Mouse (Mus musculus) liver, embryonic 11.5 days (tissue): ENCODE data around the gene Olfr945. TPM values are rescaled to one million over a fixed set of nuclear protein-coding genes. Genes with fewer than 3 reads are reported as not detected.

Source experiments
- ATAC-seq: fragments of 200-750 bp; cut with Nextera tagmentation; replicated peaks from 2 replicates; pipeline ENCODE4 v1.8.0; 2017; ENCODE audit warnings: moderate number of reproducible peaks, mild to moderate bottlenecking, moderate TSS enrichment, moderate library complexity; ENCODE audit not compliant: low FRiP score
- DNase-seq: peaks from one replicate; pipeline ENCODE4 v3.0.0-alpha.2; 2017; ENCODE audit warnings: low spot score
- H3K27ac ChIP-seq: fragments of 300-500 bp; sonication (generic); 2 replicates; pipeline ENCODE4 v1.5.1; 2014; ENCODE audit warnings: mild to moderate bottlenecking, low read depth, low read length, control low read depth
- H3K27me3 ChIP-seq: fragments of 300-500 bp; sonication (generic); replicated peaks from 2 replicates; pipeline ENCODE4 v1.6.1; 2014; ENCODE audit warnings: low read length, mixed read lengths; ENCODE audit not compliant: control insufficient read depth, insufficient read depth
- H3K36me3 ChIP-seq: fragments of 300-500 bp; sonication (generic); 2 replicates; pipeline ENCODE4 v1.6.1; 2014; ENCODE audit warnings: mild to moderate bottlenecking, low read length, moderate library complexity, mixed read lengths; ENCODE audit not compliant: control insufficient read depth, insufficient read depth
- H3K4me1 ChIP-seq: fragments of 300-500 bp; sonication (generic); replicated peaks from 2 replicates; pipeline ENCODE4 v1.6.1; 2014; ENCODE audit warnings: low read length, mixed read lengths; ENCODE audit not compliant: control insufficient read depth, insufficient read depth
- H3K4me2 ChIP-seq: fragments of 300-500 bp; sonication (generic); 2 replicates; pipeline ENCODE4 v1.6.1; 2014; ENCODE audit warnings: mild to moderate bottlenecking, control low read depth, moderate library complexity
- H3K4me3 ChIP-seq: fragments of 300-500 bp; sonication (generic); 2 replicates; pipeline ENCODE4 v1.5.1; 2014; ENCODE audit warnings: low read depth, low read length, control low read depth
- H3K9ac ChIP-seq: fragments of 300-500 bp; sonication (generic); 2 replicates; pipeline ENCODE4 v1.6.1; 2014; ENCODE audit warnings: low read depth, low read length, control low read depth
- H3K9me3 ChIP-seq: fragments of 300-500 bp; sonication (generic); 2 replicates; pipeline ENCODE4 v1.6.1; 2016; ENCODE audit warnings: low read length, inconsistent platforms, mixed read lengths; ENCODE audit not compliant: control insufficient read depth
- WGBS: fragments of 180-500 bp; shearing (Covaris S2); extraction: QIAGEN DNeasy Blood & Tissue Kit; methylation state at CpG from one replicate; pipeline ENCODE4 v1.1.7; 2014; 5-methylcytosine and 5-hydroxymethylcytosine counted together
- polyA plus RNA-seq: library from polyadenylated mRNA; unstranded; fragments of >200 nt; fragmentation: Nextera tagmentation; extraction: Ambion mirVana; gene quantifications from 2 replicates; pipeline ENCODE4 v1.2.1, GENCODE M21; 2014

The Olfr945 gene
- not detected in 2 replicates for polyA plus RNA-seq

- WGBS: 96% methylated on average over 3 of the region's 3 CpGs
Observed at GRCm38 (mm10) chr9:39276718-39277117, at the start of gene Olfr945. Olfr945 (minus strand) TSS chr9:39276818.

GRCm38 (mm10) chr9:39325945-39326344, 49.3 kb upstream of the Olfr945 start, which contains the start of gene Olfr948:
Olfr948 (minus strand) TSS chr9:39326045.
- no peaks in the 10 kb centered on the region; the same call in 1 of the 2 replicates for H3K9me3 ChIP-seq
- no peak for ATAC-seq

More at GRCm38 (mm10) chr9:39276718-39277117, at the start of gene Olfr945:
- no peak within 1 kb of the TSS for H3K27ac ChIP-seq
- H3K4me2 ChIP-seq: no peak within 1 kb of the TSS
- no peaks in the 10 kb centered on the region for H3K9me3 ChIP-seq
- DNase-seq (no peak), ATAC-seq (no peak)
- no peaks in the 10 kb centered on the region for H3K4me1 ChIP-seq
- H3K36me3 ChIP-seq: no peaks in the 10 kb centered on the region
- H3K9ac ChIP-seq: no peak within 1 kb of the TSS
- no peaks in the 10 kb centered on the region for H3K27me3 ChIP-seq
- no peak within 1 kb of the TSS for H3K4me3 ChIP-seq

GRCm38 (mm10) chr9:39287136-39287535, 10.5 kb upstream of the Olfr945 start:
- ATAC-seq: no peak
- Histone ChIP-seq H3K4me3 (no peak overlapping the region), H3K36me3 (no peaks in the 10 kb centered on the region), H3K27ac (no peak overlapping the region), H3K9ac (no peak overlapping the region), H3K4me2 (no peak overlapping the region), H3K9me3 (no peaks in the 10 kb centered on the region), H3K4me1 (no peaks in the 10 kb centered on the region), H3K27me3 (no peaks in the 10 kb centered on the region)
- no peak for DNase-seq
- WGBS: 74% methylated on average over 2 of the region's 2 CpGs

More at GRCm38 (mm10) chr9:39325945-39326344, 49.3 kb upstream of the Olfr945 start, which contains the start of gene Olfr948:
- Histone ChIP-seq H3K27me3 (no peaks in the 10 kb centered on the region), H3K4me1 (no peaks in the 10 kb centered on the region), H3K4me2 (no peak within 1 kb of the TSS), H3K4me3 (no peak within 1 kb of the TSS), H3K36me3 (no peaks in the 10 kb centered on the region), H3K9ac (no peak within 1 kb of the TSS), H3K27ac (no peak within 1 kb of the TSS)
- DNase-seq: no peak

GRCm38 (mm10) chr9:39249894-39250293, 26.7 kb downstream of the Olfr945 start, which contains the start of gene Olfr1537:
Olfr1537 (minus strand) TSS chr9:39249994.
- H3K9me3 ChIP-seq: no peaks in the 10 kb centered on the region
- H3K36me3 ChIP-seq: no peaks in the 10 kb centered on the region
- no peaks in the 10 kb centered on the region for H3K4me1 ChIP-seq
- no peak within 1 kb of the TSS for H3K4me3 ChIP-seq
- H3K27ac ChIP-seq: no peak within 1 kb of the TSS
- no peaks in the 10 kb centered on the region for H3K27me3 ChIP-seq
- ATAC-seq (no peak), DNase-seq (no peak)
- no peak within 1 kb of the TSS for H3K4me2 ChIP-seq
- H3K9ac ChIP-seq: no peak within 1 kb of the TSS
- WGBS: 82% methylated on average over 1 of the region's 1 CpGs

Other genes starting within 250 kb of the Olfr945 start
- not detected in 2 replicates for gene Olfr937, start 211.9 kb downstream of the Olfr945 start, polyA plus RNA-seq
- not detected in 2 replicates for gene Olfr938, start 197.9 kb downstream of the Olfr945 start, polyA plus RNA-seq
- not detected in 2 replicates for gene Olfr27, start 148.7 kb downstream of the Olfr945 start, polyA plus RNA-seq
- gene Olfr943, start 110.5 kb downstream of the Olfr945 start, polyA plus RNA-seq: not detected in 2 replicates
- gene Olfr944, start 74.9 kb downstream of the Olfr945 start, polyA plus RNA-seq: not detected in 2 replicates
- gene Olfr1537, start 26.8 kb downstream of the Olfr945 start, polyA plus RNA-seq: not detected in 2 replicates
- not detected in 2 replicates for gene Olfr948, start 49.2 kb upstream of the Olfr945 start, polyA plus RNA-seq
- gene Olfr951, start 110.6 kb upstream of the Olfr945 start, polyA plus RNA-seq: not detected in 2 replicates
- not detected in 2 replicates for gene Olfr952, start 150.3 kb upstream of the Olfr945 start, polyA plus RNA-seq
- gene Olfr954, start 179.9 kb upstream of the Olfr945 start, polyA plus RNA-seq: not detected in 2 replicates
- gene Olfr955, start 195.1 kb upstream of the Olfr945 start, polyA plus RNA-seq: not detected in 2 replicates
- not detected in 2 replicates for gene Olfr44, start 217.2 kb upstream of the Olfr945 start, polyA plus RNA-seq
- gene Olfr957, start 239.0 kb upstream of the Olfr945 start, polyA plus RNA-seq: not detected in 2 replicates